Mouse (Mus musculus): Measurements from ENCODE around the gene Gucy2d. TPM values are rescaled to one million over a fixed set of nuclear protein-coding genes. Genes with fewer than 3 reads are reported as not detected.

The Gucy2d gene
- total and polyA plus RNA-seq, 2 experiments from 2014 or later: 0.08 TPM; not detected in 1

- ATAC-seq (ENCODE audit: insufficient read depth, low read depth) (no peak), DNase-seq (ENCODE audit: low spot score) (no peak)
- no peak for TF ChIP-seq EP300 (IDR thresholded peaks at IDR 0.05; ENCODE audit: low read depth)
- no peak for TF ChIP-seq CTCF (IDR thresholded peaks at IDR 0.05; ENCODE audit: low read depth)
- Histone ChIP-seq H3K36me3 (replicated peaks; ENCODE audit: control insufficient read depth, insufficient read depth, low read length) (no peaks in the 10 kb centered on the region), H3K4me3 (ENCODE audit: low read depth, low read length) (no peak overlapping the region), H3K4me2 (ENCODE audit: low read depth, low read length) (no peak overlapping the region), H3K4me1 (ENCODE audit: control insufficient read depth, insufficient read depth) (peaks cover 34% of the 10 kb centered on the region), H3K9me3 (replicated peaks; ENCODE audit: control insufficient read depth, low read length) (no peaks in the 10 kb centered on the region), H3K9ac (replicated peaks; ENCODE audit: low read depth, low read length) (no peak overlapping the region; the same call in 1 of the 2 replicates), H3K27me3 (ENCODE audit: control insufficient read depth, insufficient read depth, low read length) (no peaks in the 10 kb centered on the region), H3K27ac (ENCODE audit: low read depth) (peak overlapping the region; percentile 71)
- 68% methylated on average over 5 of the region's 5 CpGs for WGBS
Measured at GRCm38 (mm10) chr7:98522576-98522975, 82.4 kb downstream of the Gucy2d start.

GRCm38 (mm10) chr7:98523070-98523812 lies 83.0 kb downstream of the Gucy2d start:
- no peaks in the 10 kb centered on the region for H3K27me3 ChIP-seq (ENCODE audit: control insufficient read depth, insufficient read depth, low read length)
- WGBS: 53% methylated on average over 8 of the region's 8 CpGs
- H3K9me3 ChIP-seq (replicated peaks; ENCODE audit: control insufficient read depth, low read length): no peaks in the 10 kb centered on the region
- no peaks in the 10 kb centered on the region for H3K36me3 ChIP-seq (replicated peaks; ENCODE audit: control insufficient read depth, insufficient read depth, low read length)
- ATAC-seq (ENCODE audit: insufficient read depth, low read depth): peak; percentile 56
- TF ChIP-seq CTCF (IDR thresholded peaks at IDR 0.05; ENCODE audit: low read depth) (no peak), EP300 (IDR thresholded peaks at IDR 0.05; ENCODE audit: low read depth) (no peak)
- H3K27ac ChIP-seq (ENCODE audit: low read depth): peak overlapping the region; percentile 71
- H3K9ac ChIP-seq (replicated peaks; ENCODE audit: low read depth, low read length): no peak overlapping the region; the same call in 1 of the 2 replicates
- H3K4me2 ChIP-seq (ENCODE audit: low read depth, low read length): no peak overlapping the region; the same call in 1 of the 2 replicates
- peaks cover 34% of the 10 kb centered on the region for H3K4me1 ChIP-seq (ENCODE audit: control insufficient read depth, insufficient read depth)
- no peak overlapping the region for H3K4me3 ChIP-seq (ENCODE audit: low read depth, low read length)
- DNase-seq (ENCODE audit: low spot score): no peak

- Histone ChIP-seq H3K4me2 (ENCODE audit: low read depth, low read length) (no peak overlapping the region), H3K36me3 (replicated peaks; ENCODE audit: control insufficient read depth, insufficient read depth, low read length) (no peaks in the 10 kb centered on the region), H3K9me3 (replicated peaks; ENCODE audit: control insufficient read depth, low read length) (no peaks in the 10 kb centered on the region), H3K9ac (replicated peaks; ENCODE audit: low read depth, low read length) (no peak overlapping the region), H3K27me3 (ENCODE audit: control insufficient read depth, insufficient read depth, low read length) (no peaks in the 10 kb centered on the region), H3K4me1 (ENCODE audit: control insufficient read depth, insufficient read depth) (peaks cover 34% of the 10 kb centered on the region), H3K4me3 (ENCODE audit: low read depth, low read length) (no peak overlapping the region), H3K27ac (ENCODE audit: low read depth) (peak overlapping the region; percentile 71)
- WGBS: 3% methylated on average over 7 of the region's 7 CpGs
- peak; percentile 27; the same call in 1 of the 2 replicates for ATAC-seq (ENCODE audit: insufficient read depth, low read depth)
- no peak for DNase-seq (ENCODE audit: low spot score)
- no peak for TF ChIP-seq CTCF (IDR thresholded peaks at IDR 0.05; ENCODE audit: low read depth)
- no peak for TF ChIP-seq EP300 (IDR thresholded peaks at IDR 0.05; ENCODE audit: low read depth)
Measured at GRCm38 (mm10) chr7:98523813-98524361, 83.7 kb downstream of the Gucy2d start.

- Histone ChIP-seq H3K9ac (replicated peaks; ENCODE audit: low read depth, low read length) (no peak overlapping the region), H3K27me3 (ENCODE audit: control insufficient read depth, insufficient read depth, low read length) (no peaks in the 10 kb centered on the region), H3K9me3 (replicated peaks; ENCODE audit: control insufficient read depth, low read length) (no peaks in the 10 kb centered on the region), H3K4me1 (ENCODE audit: control insufficient read depth, insufficient read depth) (peaks cover 34% of the 10 kb centered on the region), H3K36me3 (replicated peaks; ENCODE audit: control insufficient read depth, insufficient read depth, low read length) (no peaks in the 10 kb centered on the region), H3K4me3 (ENCODE audit: low read depth, low read length) (no peak overlapping the region), H3K4me2 (ENCODE audit: low read depth, low read length) (no peak overlapping the region), H3K27ac (ENCODE audit: low read depth) (peak overlapping the region; percentile 71; the same call in 1 of the 2 replicates)
- DNase-seq (ENCODE audit: low spot score) (no peak), ATAC-seq (ENCODE audit: insufficient read depth, low read depth) (no peak)
- no peak for TF ChIP-seq EP300 (IDR thresholded peaks at IDR 0.05; ENCODE audit: low read depth)
- no peak for TF ChIP-seq CTCF (IDR thresholded peaks at IDR 0.05; ENCODE audit: low read depth)
- WGBS: 32% methylated on average over 6 of the region's 6 CpGs
Measured at GRCm38 (mm10) chr7:98524401-98524800, 84.2 kb downstream of the Gucy2d start.

- H3K4me1 ChIP-seq (ENCODE audit: control insufficient read depth, insufficient read depth): peaks cover 34% of the 10 kb centered on the region
- H3K4me3 ChIP-seq (ENCODE audit: low read depth, low read length): no peak overlapping the region
- no peaks in the 10 kb centered on the region for H3K27me3 ChIP-seq (ENCODE audit: control insufficient read depth, insufficient read depth, low read length)
- no peak overlapping the region for H3K9ac ChIP-seq (replicated peaks; ENCODE audit: low read depth, low read length)
- DNase-seq (ENCODE audit: low spot score) (no peak), ATAC-seq (ENCODE audit: insufficient read depth, low read depth) (no peak)
- no peak overlapping the region for H3K4me2 ChIP-seq (ENCODE audit: low read depth, low read length)
- 59% methylated on average over 6 of the region's 6 CpGs for WGBS
- H3K9me3 ChIP-seq (replicated peaks; ENCODE audit: control insufficient read depth, low read length): no peaks in the 10 kb centered on the region
- peak overlapping the region; percentile 8; the same call in 1 of the 2 replicates for H3K27ac ChIP-seq (ENCODE audit: low read depth)
- TF ChIP-seq EP300 (IDR thresholded peaks at IDR 0.05; ENCODE audit: low read depth) (no peak), CTCF (IDR thresholded peaks at IDR 0.05; ENCODE audit: low read depth) (no peak)
- H3K36me3 ChIP-seq (replicated peaks; ENCODE audit: control insufficient read depth, insufficient read depth, low read length): no peaks in the 10 kb centered on the region
Measured at GRCm38 (mm10) chr7:98524869-98525699, 84.9 kb downstream of the Gucy2d start.

Other genes with a start within 250 kb of the Gucy2d start
- gene B3gnt6, start 240.9 kb upstream of the Gucy2d start, total RNA-seq (2014; rRNA removed; ENCODE audit: low replicate concordance): not detected in 2 replicates
- gene B3gnt6, start 240.9 kb upstream of the Gucy2d start, polyA plus RNA-seq (2015; fragmentation: Nextera tagmentation; extraction: Ambion mirVana): not detected in 2 replicates
- gene Acer3, start 119.2 kb upstream of the Gucy2d start, total RNA-seq (2014; rRNA removed; ENCODE audit: low replicate concordance): 5.6 and 11.1 TPM in 2 replicates
- gene Acer3, start 119.2 kb upstream of the Gucy2d start, polyA plus RNA-seq (2015; fragmentation: Nextera tagmentation; extraction: Ambion mirVana): 16.4 and 21.4 TPM in 2 replicates
- 4.0 and 7.1 TPM in 2 replicates for gene Tsku, start 79.1 kb upstream of the Gucy2d start, total RNA-seq (2014; rRNA removed; ENCODE audit: low replicate concordance)
- gene Tsku, start 79.1 kb upstream of the Gucy2d start, polyA plus RNA-seq (2015; fragmentation: Nextera tagmentation; extraction: Ambion mirVana): 3.3 and 3.7 TPM in 2 replicates
- 10.3 and 11.4 TPM in 2 replicates for gene Lrrc32, start 48.9 kb downstream of the Gucy2d start, total RNA-seq (2014; rRNA removed; ENCODE audit: low replicate concordance)
- gene Lrrc32, start 48.9 kb downstream of the Gucy2d start, polyA plus RNA-seq (2015; fragmentation: Nextera tagmentation; extraction: Ambion mirVana): 4.6 and 5.7 TPM in 2 replicates
- 20.1 and 33.2 TPM in 2 replicates for gene Emsy, start 216.4 kb downstream of the Gucy2d start, total RNA-seq (2014; rRNA removed; ENCODE audit: low replicate concordance)
- gene Emsy, start 216.4 kb downstream of the Gucy2d start, polyA plus RNA-seq (2015; fragmentation: Nextera tagmentation; extraction: Ambion mirVana): 8.8 and 9.1 TPM in 2 replicates